Mouse (Mus musculus) cerebellum, postnatal 25 days (tissue): ENCODE data around the gene Myrfl.

ENCODE experiments used
- DNase-seq, 2 experiments: peaks; one replicate each; pipeline ENCODE4 v3.0.0; 2021; ENCODE audit warnings: mixed read lengths in 2 of 2

Myrfl gene

GRCm38 (mm10) chr10:116813150-116813549, 83.6 kb downstream of the Myrfl start:
- no peak for DNase-seq

- no peak for DNase-seq
These were observed 86.0 kb downstream of the Myrfl start for GRCm38 (mm10) chr10:116810738-116811137.

- no peak for DNase-seq
These were observed 87.3 kb downstream of the Myrfl start for GRCm38 (mm10) chr10:116809383-116809782.

GRCm38 (mm10) chr10:116808556-116809353, 88.0 kb downstream of the Myrfl start:
- no peak for DNase-seq

DNA sequence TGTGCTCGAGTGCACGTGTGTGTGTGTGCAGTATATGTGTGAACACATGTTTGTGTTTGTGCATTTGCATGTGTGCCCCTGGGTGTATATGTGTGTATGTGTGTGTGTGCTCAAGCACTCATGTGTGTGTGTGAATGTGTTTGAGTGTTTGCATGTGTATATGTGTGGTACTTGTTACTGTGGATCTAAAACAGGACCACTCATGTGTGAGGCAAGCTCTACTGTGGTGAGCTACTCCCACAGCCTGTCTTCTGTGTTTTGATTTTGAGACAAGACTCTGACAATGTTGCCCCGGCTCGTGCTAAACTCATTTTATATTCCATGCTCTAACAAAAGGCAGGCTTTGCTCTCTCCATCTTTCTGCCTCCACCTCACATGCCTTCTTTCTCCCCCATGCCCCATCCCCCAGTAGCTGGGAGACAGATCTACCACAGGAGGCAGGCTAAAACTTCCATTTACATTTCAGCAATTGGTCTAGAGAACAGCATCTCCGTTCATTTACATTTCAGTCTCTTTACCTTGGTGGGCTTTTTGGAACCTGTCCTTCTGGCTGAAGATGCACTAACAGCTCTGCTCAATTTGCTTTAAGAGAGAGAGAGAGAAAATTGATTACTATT, 94.4 kb downstream of the Myrfl start:
- DNase-seq, result no peak

GRCm38 (mm10) chr10:116801281-116801680, 95.4 kb downstream of the Myrfl start:
- no peak for DNase-seq

DNA sequence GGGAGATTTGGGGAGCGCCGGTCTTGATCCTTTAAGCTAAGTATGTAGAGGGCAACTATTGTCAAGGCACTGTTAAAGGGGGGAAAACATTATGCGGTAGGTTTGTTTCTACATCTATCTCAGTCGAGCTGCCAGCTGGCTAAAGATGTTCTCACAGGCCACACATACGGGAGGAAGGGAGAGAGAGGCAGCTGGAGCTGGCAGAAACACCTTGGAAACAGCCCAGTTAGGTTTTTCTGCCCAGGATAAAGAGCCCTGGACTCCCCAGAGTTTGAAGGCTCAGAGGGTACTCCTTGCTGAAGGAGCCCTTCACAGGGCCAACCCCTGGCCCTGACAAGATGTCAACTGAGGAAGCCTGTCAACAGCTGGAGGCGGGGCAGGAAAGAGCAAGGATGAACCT, 100.7 kb downstream of the Myrfl start:
- DNase-seq, result no peak

GRCm38 (mm10) chr10:116789096-116789495, 107.6 kb downstream of the Myrfl start:
- peak in 1 of 2 experiments; percentile 49 for DNase-seq

- no peak for DNase-seq
These were observed 108.3 kb downstream of the Myrfl start for GRCm38 (mm10) chr10:116788431-116788830.

GRCm38 (mm10) chr10:116784098-116784497, 112.6 kb downstream of the Myrfl start:
- no peak for DNase-seq

GRCm38 (mm10) chr10:116783020-116783419, 113.7 kb downstream of the Myrfl start:
- DNase-seq, result no peak

DNA sequence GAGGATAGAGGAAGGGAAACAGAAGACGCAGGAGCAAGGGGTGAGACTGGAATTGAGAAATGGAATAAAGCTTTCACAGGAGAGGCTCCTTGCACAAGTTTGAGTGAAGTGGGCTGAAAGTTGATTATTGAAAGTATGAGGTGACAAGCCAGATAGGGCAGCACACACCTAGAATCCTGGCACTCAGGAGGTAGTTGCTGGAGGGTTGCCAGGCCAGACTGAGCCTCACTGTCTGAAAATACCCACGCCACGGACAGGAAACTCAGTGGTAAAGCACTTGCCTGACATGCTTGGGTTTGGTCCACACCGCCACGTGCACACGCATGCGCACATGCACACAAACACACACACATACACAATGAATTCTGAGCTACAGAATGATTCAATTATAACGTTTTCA, 118.8 kb downstream of the Myrfl start:
- peak; percentile 56 to 71 for DNase-seq

- DNase-seq, result no peak
These were observed 119.9 kb downstream of the Myrfl start for GRCm38 (mm10) chr10:116776846-116777245.

DNA sequence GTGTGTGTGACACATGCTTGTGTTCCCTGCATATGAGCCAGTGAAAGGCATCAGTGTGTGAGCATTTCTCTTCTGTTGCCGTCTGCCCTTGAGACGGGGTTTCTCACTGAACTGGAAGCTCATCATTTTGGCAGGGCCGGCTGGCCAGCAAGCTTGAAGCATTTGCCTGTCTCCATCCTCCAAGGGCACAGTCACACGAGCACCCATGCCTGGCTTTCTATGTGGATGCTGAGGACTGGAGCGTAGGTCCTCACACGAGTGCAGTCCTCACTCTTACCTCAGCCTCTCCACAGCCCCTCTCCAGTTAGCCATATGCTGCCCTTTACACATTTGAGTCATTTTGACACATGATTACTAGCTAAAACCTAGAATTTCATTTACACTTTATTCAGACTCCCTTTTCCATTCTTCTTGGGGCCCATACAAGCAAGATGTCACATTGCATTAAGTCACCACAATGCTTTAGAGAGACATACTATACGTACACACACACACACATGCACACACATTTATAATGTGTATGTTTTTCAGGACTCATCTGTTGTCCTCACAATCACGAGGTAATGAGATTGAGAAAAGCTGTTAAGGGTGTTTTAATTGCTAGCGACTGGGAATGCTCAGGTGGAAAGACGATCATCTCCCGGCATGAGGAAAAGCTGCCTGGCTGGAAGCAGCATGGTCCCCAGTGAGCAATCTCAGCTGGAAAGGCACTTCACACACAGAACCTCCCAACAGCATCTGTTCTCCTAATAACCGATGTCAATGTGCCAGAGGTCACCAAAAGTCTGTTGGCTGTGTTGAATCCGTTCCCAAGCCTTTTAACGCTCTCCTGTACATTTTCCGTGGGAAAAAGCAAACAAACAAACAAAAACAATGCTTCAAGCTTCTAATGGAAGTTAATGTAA, 122.6 kb downstream of the Myrfl start:
- DNase-seq, result peak; percentile 72 to 76

GRCm38 (mm10) chr10:116771215-116771935, 125.3 kb downstream of the Myrfl start:
- peak; percentile 40 to 64 for DNase-seq

GRCm38 (mm10) chr10:116768642-116769041, 128.1 kb downstream of the Myrfl start:
- DNase-seq, result peak; percentile 33 to 45

DNA sequence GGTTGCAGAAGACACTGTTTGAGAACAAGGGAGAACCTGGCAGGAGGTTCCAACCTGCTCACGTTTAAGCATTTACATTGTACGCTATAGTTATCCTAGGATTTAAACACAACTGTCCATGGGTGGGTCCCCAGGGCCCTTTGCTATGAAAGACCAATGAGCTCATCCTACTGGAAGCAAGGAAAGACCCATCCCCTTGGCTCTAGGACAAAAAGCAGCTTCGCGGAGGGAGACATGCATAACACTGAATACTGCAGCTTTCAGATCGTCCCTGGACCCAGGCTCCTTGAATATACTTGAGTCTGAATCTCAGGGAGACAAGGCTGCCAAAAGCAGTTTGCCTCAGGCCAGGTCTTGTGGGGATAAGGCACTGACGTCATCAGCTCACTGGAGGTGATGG, 130.2 kb downstream of the Myrfl start:
- DNase-seq, result no peak

DNA sequence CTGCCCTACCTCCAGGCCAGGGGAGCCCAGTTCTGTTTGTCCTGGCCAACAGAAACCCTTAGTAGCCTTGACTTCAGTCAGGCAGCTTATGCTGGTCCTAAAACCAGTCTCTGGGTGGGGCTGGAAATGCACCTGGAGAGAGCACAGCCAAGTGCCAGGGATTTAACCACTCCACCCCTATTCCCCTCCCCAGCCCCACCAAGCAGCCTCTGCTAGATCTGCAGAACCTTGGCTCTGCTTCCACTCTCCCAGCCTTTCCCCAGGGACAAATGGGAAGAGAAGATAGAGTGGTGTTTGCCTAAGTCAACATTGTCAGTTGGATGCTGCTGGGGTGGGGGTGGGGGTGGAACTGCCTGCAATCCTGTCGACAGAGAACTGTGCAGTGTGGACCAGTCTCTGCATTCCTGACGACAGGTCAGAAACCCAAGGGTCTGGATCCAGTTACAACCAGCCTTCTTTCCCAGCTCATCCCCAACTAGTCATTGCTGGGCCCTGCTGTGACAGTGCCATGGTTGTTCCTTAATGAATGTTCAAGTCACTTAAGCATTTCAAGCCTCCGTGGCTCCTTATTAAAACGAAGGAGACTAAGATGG, 135.1 kb downstream of the Myrfl start:
- DNase-seq, result no peak

- no peak for DNase-seq
These were observed 136.2 kb downstream of the Myrfl start for GRCm38 (mm10) chr10:116760561-116760960.

DNA sequence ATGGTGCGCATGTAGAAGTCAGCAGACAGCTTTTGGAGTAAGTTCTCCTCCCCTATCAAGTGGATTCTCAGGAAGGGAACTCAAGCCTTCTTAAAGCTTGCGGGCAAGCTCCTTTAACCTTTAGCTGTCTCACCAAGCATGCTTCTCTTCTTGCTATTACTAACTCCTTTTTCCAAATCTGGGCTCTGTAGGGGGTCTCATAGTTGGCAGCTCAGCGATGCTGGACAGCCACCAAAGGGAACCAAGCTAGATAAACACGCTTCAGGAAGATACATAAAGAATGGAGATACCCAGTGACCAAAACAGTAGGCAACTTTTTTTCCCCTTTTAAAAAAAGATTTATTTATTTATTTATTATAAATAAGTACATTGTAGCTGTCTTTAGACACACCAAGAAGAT, 136.9 kb downstream of the Myrfl start:
- peak; percentile 44 to 49 for DNase-seq

DNA sequence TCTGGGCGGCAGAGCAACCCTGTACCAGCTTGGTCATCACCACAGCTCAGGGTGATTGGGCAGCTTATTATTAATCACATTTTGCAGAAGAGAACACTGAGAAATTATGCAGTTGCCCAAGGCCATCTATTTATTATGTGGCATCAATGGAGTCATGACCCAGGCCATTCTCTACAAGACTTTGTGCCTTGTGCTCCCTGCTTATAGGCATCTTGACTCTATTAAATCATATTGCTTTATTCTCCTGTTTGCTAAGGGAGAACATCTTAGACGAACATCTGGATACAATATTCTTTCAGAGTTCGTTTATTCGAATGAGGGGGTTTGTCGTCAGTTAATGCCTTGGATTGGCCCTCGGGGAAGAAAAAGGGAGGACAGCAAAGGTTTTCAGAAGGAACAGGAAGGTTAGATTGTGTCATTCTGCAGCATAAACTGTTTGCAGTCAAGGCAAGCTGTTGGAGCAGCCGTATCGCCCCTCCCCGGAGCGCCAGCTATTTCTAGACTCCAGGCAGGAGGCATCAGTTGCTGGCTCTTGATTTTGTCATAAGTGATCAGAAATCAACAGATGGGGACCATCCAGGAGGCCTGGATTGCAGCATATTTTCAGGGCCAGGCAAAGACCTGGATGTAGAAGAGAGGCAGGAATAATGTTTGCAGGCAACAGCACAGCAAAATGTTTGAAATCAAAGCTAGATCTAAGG, 140.7 kb downstream of the Myrfl start:
- DNase-seq, result peak; percentile 82 to 89

DNA sequence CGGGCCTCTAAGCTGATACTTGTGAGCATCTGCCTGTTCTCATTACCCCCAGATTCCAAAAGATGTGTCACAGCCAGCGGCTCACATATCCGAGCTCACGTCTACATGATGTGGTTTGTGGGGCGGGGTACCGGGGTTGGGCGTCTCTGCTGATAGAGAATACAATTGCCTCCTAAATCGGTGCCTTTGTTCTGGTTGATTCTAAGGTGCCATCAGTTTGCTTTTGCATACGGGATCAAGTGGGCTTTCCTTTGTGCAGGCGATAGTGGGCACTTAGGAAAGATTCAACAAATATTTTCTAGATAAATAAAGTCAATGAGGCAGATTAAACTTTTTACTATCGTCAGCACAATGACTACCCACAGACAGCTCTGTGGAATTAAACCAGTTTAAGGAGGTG, 141.8 kb downstream of the Myrfl start:
- no peak for DNase-seq
